In the genomic region with DNA sequence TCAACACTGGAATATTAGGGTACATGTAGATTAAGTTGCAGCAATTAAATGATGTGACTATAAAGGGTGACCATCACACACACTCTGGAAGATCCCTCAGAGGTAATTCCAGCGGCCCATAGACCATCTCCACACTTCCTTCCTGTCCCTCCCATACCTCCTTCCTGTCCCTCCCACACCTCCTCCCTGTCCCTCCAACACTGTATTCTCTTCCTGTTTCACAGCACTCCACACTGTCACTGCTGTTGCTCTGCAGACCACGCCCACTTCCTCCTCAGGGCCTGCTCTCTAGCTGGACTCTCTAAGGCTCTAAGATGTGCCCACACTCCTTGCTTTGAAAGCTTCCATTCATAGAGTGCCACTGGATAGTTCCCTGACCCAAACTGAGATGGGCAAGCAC, we compare ENCODE assay signal across 11 mouse cellular contexts. TPM values are rescaled to one million over a fixed set of nuclear protein-coding genes. Genes with fewer than 3 reads are reported as not detected.
DNase-seq lines count a peak whose midpoint lies in the region; ATAC-seq and TF ChIP-seq lines count a peak whose summit lies in the region.
"Had no signal": no experiment of that assay in that cellular context is flagged by ENCODE, and none has a peak within 500 bp of the region (broad histone marks: within the 10 kb centered on the region; RNA-seq: fewer than 3 reads in every experiment).

No protein-coding gene starts in this region.

- no peak for TF ChIP-seq RAD21 in MEL (IDR thresholded peaks at IDR 0.05; ENCODE audit: low read depth, low read length)

- no peak overlapping the region for H3K27ac ChIP-seq in heart, embryonic 11.5 days (ENCODE audit: low read depth, low read length)
- peak overlapping the region; percentile 35 for H3K27ac ChIP-seq in MEL (ENCODE audit: control insufficient read depth, low read depth, low read length)
- no peak overlapping the region for H3K27ac ChIP-seq in liver, embryonic 11.5 days (ENCODE audit: low read depth, low read length)
- H3K27ac ChIP-seq: embryonic facial prominence, embryonic 12.5 days had no signal

- no peak; the same call in 1 of the 2 replicates for ATAC-seq in heart, embryonic 11.5 days (replicated peaks; ENCODE audit: insufficient number of reproducible peaks, low FRiP score, low TSS enrichment)
- ATAC-seq in liver, embryonic 11.5 days (replicated peaks; ENCODE audit: low FRiP score), result 0 out of 2 replicates have a peak, but pooled peaks have one; percentile 39

- H3K4me2 ChIP-seq in heart, embryonic 11.5 days, result no peak overlapping the region
- H3K4me2 ChIP-seq in liver, embryonic 11.5 days, result no peak overlapping the region
- H3K4me2 ChIP-seq: embryonic facial prominence, embryonic 12.5 days had no signal

- TF ChIP-seq POLR2A in MEL (IDR thresholded peaks at IDR 0.05; ENCODE audit: control insufficient read depth in 1 of 2, insufficient read depth in 1 of 2, low read depth in 1 of 2, low read length in 2 of 2, poor library complexity in 1 of 2), result peak in 1 of 2 experiments; percentile 71; a peak in 2 of 4 replicates

- no peak for TF ChIP-seq CTCF in MEL (IDR thresholded peaks at IDR 0.05 in 2 of 3, conservative IDR thresholded peaks at IDR 0.05 in 1 of 3; ENCODE audit: control insufficient read depth in 1 of 3, insufficient read depth in 1 of 3, low read depth in 2 of 3, low read length in 3 of 3, poor library complexity in 1 of 3, severe bottlenecking in 1 of 3)

- H3K4me3 ChIP-seq in heart, embryonic 11.5 days (ENCODE audit: low read depth, low read length), result no peak overlapping the region
- peak overlapping the region in 1 of 2 experiments; percentile 9; a peak in 2 of 4 replicates for H3K4me3 ChIP-seq in MEL (ENCODE audit: control insufficient read depth in 1 of 2, insufficient read depth in 1 of 2, low read depth in 2 of 2, low read length in 2 of 2)
- H3K4me3 ChIP-seq in liver, embryonic 11.5 days (ENCODE audit: low read depth, low read length), result no peak overlapping the region
- H3K4me3 ChIP-seq: embryonic facial prominence, embryonic 12.5 days had no signal

- H3K36me3 ChIP-seq in heart, embryonic 11.5 days (ENCODE audit: control insufficient read depth, insufficient read depth, low read length), result no peaks in the 10 kb centered on the region
- H3K36me3 ChIP-seq in MEL (ENCODE audit: control insufficient read depth in 1 of 2, insufficient read depth in 2 of 2, low read length in 2 of 2), result peaks cover 0 to 5% of the 10 kb centered on the region in 2 experiments; a peak in 2 of 4 replicates
- no peaks in the 10 kb centered on the region for H3K36me3 ChIP-seq in liver, embryonic 11.5 days (ENCODE audit: control insufficient read depth, insufficient read depth, low read length)
- H3K36me3 ChIP-seq: embryonic facial prominence, embryonic 12.5 days had no signal

- no peak overlapping the region for H3K9ac ChIP-seq in heart, embryonic 11.5 days (ENCODE audit: low read depth, low read length)
- no peak overlapping the region for H3K9ac ChIP-seq in MEL (ENCODE audit: control insufficient read depth, low read depth, low read length, poor library complexity, severe bottlenecking)
- no peak overlapping the region for H3K9ac ChIP-seq in liver, embryonic 11.5 days (ENCODE audit: low read depth, low read length)
- H3K9ac ChIP-seq: embryonic facial prominence, embryonic 12.5 days had no signal

- H3K9me3 ChIP-seq in heart, embryonic 11.5 days (replicated peaks; ENCODE audit: control insufficient read depth, low read length), result peaks cover 6% of the 10 kb centered on the region
- no peaks in the 10 kb centered on the region for H3K9me3 ChIP-seq in MEL (replicated peaks; ENCODE audit: insufficient read depth, low read length)
- no peaks in the 10 kb centered on the region; the same call in 1 of the 2 replicates for H3K9me3 ChIP-seq in liver, embryonic 11.5 days (ENCODE audit: control insufficient read depth, low read length)
- H3K9me3 ChIP-seq: embryonic facial prominence, embryonic 12.5 days had no signal

- WGBS in heart, embryonic 11.5 days (ENCODE audit: insufficient replicate concordance), result 61% methylated on average over 2 of the region's 2 CpGs
- WGBS in liver, embryonic 11.5 days, result 29% methylated on average over 2 of the region's 2 CpGs

- peak in 1 of 2 experiments; percentile 43; a peak in 2 of 4 replicates for TF ChIP-seq EP300 in MEL (IDR thresholded peaks at IDR 0.05; ENCODE audit: low read depth in 1 of 2, low read length in 2 of 2)

- H3K4me1 ChIP-seq in heart, embryonic 11.5 days (ENCODE audit: control insufficient read depth, insufficient read depth, low read length), result no peaks in the 10 kb centered on the region
- H3K4me1 ChIP-seq in MEL (ENCODE audit: control insufficient read depth in 1 of 2, insufficient read depth in 2 of 2, low read length in 2 of 2), result peaks cover 0 to 10% of the 10 kb centered on the region in 2 experiments; a peak in 2 of 4 replicates
- no peaks in the 10 kb centered on the region for H3K4me1 ChIP-seq in liver, embryonic 11.5 days (replicated peaks; ENCODE audit: control insufficient read depth, insufficient read depth, low read length)
- H3K4me1 ChIP-seq: embryonic facial prominence, embryonic 12.5 days had no signal

- H3K79me2 ChIP-seq in MEL (ENCODE audit: control insufficient read depth, insufficient read depth, low read length, poor library complexity), result no peaks in the 10 kb centered on the region

- no peaks in the 10 kb centered on the region for H3K27me3 ChIP-seq in heart, embryonic 11.5 days (ENCODE audit: control insufficient read depth, insufficient read depth, low read length)
- H3K27me3 ChIP-seq in MEL (ENCODE audit: control insufficient read depth in 1 of 2, insufficient read depth in 2 of 2, low read length in 2 of 2), result no peaks in the 10 kb centered on the region
- no peaks in the 10 kb centered on the region for H3K27me3 ChIP-seq in liver, embryonic 11.5 days (replicated peaks; ENCODE audit: control insufficient read depth, insufficient read depth, low read length)
- H3K27me3 ChIP-seq: embryonic facial prominence, embryonic 12.5 days had no signal

- peak; percentile 6 for DNase-seq in heart, adult 8-10 months (ENCODE audit: low spot score)
- peak; percentile 92 for DNase-seq in MEL (ENCODE audit: low read depth, low spot score)
- DNase-seq in liver, embryonic 11.5 days (ENCODE audit: low spot score), result no peak
- DNase-seq in spleen, postnatal 4 days (ENCODE audit: low spot score in 2 of 2), result peak; percentile 43 to 69
- no peak for DNase-seq in right cerebral cortex, postnatal 4 days
- no peak for DNase-seq in layer of hippocampus, postnatal 10 days (ENCODE audit: low spot score in 2 of 2)
- no peak for DNase-seq in c-Kit-positive CD71-positive TER-119-positive erythroid progenitor cells, embryonic 14.5 days (ENCODE audit: low spot score)

TF ChIP-seq in MEL, 35 proteins besides CTCF, POLR2A, EP300 and RAD21:
- peak; percentile 58; the same call in 1 of the 2 replicates for TF ChIP-seq HCFC1 (IDR thresholded peaks at IDR 0.05; ENCODE audit: low read depth, low read length)
- peak; percentile 42; the same call in 1 of the 2 replicates for TF ChIP-seq SIN3A (IDR thresholded peaks at IDR 0.05; ENCODE audit: low read length)
- peak; percentile 54; the same call in 1 of the 2 replicates for TF ChIP-seq MYC (IDR thresholded peaks at IDR 0.05; ENCODE audit: low read depth, low read length)
- no peak for TF ChIP-seq SMC3 (IDR thresholded peaks at IDR 0.05; ENCODE audit: low read depth, low read length)
- TF ChIP-seq NRF1 (IDR thresholded peaks at IDR 0.05; ENCODE audit: insufficient read depth, low read depth, low read length, poor library complexity, severe bottlenecking), result no peak
- peak; percentile 84 for TF ChIP-seq ELF1 (IDR thresholded peaks at IDR 0.05; ENCODE audit: low read depth, low read length)
- no peak for TF ChIP-seq UBTF (IDR thresholded peaks at IDR 0.05; ENCODE audit: borderline replicate concordance, insufficient read depth, low read depth, low read length)
- TF ChIP-seq POLR2AphosphoS5 (IDR thresholded peaks at IDR 0.05; ENCODE audit: borderline replicate concordance, low read depth, low read length), result no peak
- 0 out of 2 replicates have a peak, but pooled peaks have one; percentile 34 for TF ChIP-seq POLR2AphosphoS2 (IDR thresholded peaks at IDR 0.05; ENCODE audit: low read length)
- no peak for TF ChIP-seq USF1 (IDR thresholded peaks at IDR 0.05; ENCODE audit: low read depth, low read length)
- peak; percentile 58; the same call in 1 of the 2 replicates for TF ChIP-seq TBP (IDR thresholded peaks at IDR 0.05; ENCODE audit: low read depth, low read length)
- peak; percentile 50 for TF ChIP-seq NELFE (IDR thresholded peaks at IDR 0.05; ENCODE audit: low read depth, low read length)
TF ChIP-seq in MEL: peak in this region for 7.

RNA-seq across cellular contexts. Expression of a gene that starts 13.5 kb away (rescaled TPM):
- total RNA-seq in heart, adult 8-10 months (2022), result not detected
- polyA plus RNA-seq in heart, embryonic 11.5 days (2014; fragmentation: Nextera tagmentation; extraction: Ambion mirVana), result not detected in 2 replicates
- 0.27 TPM in 1 of 2 replicates, not detected in the other for total RNA-seq in MEL (2012; rRNA removed)
- polyA plus RNA-seq in MEL (2012; ENCODE audit: insufficient read depth in 1 of 2, insufficient read length in 2 of 2, low read depth in 1 of 2, low replicate concordance in 2 of 2, missing spikeins in 1 of 2), result under 1 TPM in 1 of 2 experiments, not detected in 1; 0.65 TPM
- polyA plus RNA-seq in liver, embryonic 11.5 days (2014; fragmentation: Nextera tagmentation; extraction: Ambion mirVana), result not detected in 2 replicates
- total RNA-seq in layer of hippocampus, postnatal 10 days (2021), result under 1 TPM in 1 of 2 experiments, not detected in 1; 0.22 TPM
- total RNA-seq: heart, postnatal 14 days had no signal
- polyA plus RNA-seq: embryonic facial prominence, embryonic 12.5 days; limb, embryonic 14.5 days had no signal

RNA-seq across cellular contexts. Expression of a gene that starts 37.9 kb away (rescaled TPM):
- total RNA-seq in heart, adult 8-10 months (2022), result 10 to 100 TPM; 30.1 to 35.5 (median 32.2) TPM
- 42.7 and 45.4 TPM in 2 replicates for polyA plus RNA-seq in heart, embryonic 11.5 days (2014; fragmentation: Nextera tagmentation; extraction: Ambion mirVana)
- 24.8 and 28.6 TPM in 2 replicates for total RNA-seq in MEL (2012; rRNA removed)
- 10 to 100 TPM; 26.9 to 74.4 TPM for polyA plus RNA-seq in MEL (2012; ENCODE audit: insufficient read depth in 1 of 2, insufficient read length in 2 of 2, low read depth in 1 of 2, low replicate concordance in 2 of 2, missing spikeins in 1 of 2)
- polyA plus RNA-seq in liver, embryonic 11.5 days (2014; fragmentation: Nextera tagmentation; extraction: Ambion mirVana), result 44.8 and 46.9 TPM in 2 replicates
- total RNA-seq in layer of hippocampus, postnatal 10 days (2021), result 10 to 100 TPM; 48.0 to 53.2 TPM

RNA-seq across cellular contexts. Expression of a gene that starts 42.9 kb away (rescaled TPM):
- total RNA-seq in heart, adult 8-10 months (2022), result 1 to 10 TPM; 4.2 to 6.9 (median 5.6) TPM
- 1.00 and 1.1 TPM in 2 replicates for polyA plus RNA-seq in heart, embryonic 11.5 days (2014; fragmentation: Nextera tagmentation; extraction: Ambion mirVana)
- total RNA-seq in MEL (2012; rRNA removed), result 0.08 and 0.26 TPM in 2 replicates
- under 1 TPM in 1 of 2 experiments, not detected in 1; 0.53 TPM for polyA plus RNA-seq in MEL (2012; ENCODE audit: insufficient read depth in 1 of 2, insufficient read length in 2 of 2, low read depth in 1 of 2, low replicate concordance in 2 of 2, missing spikeins in 1 of 2)
- polyA plus RNA-seq in liver, embryonic 11.5 days (2014; fragmentation: Nextera tagmentation; extraction: Ambion mirVana), result 0.45 TPM in 2 replicates
- 10 to 100 TPM; 84.3 to 87.2 TPM for total RNA-seq in layer of hippocampus, postnatal 10 days (2021)

Comparison
In these comparisons a context has a peak if more than half of its experiments do, and no peak if none do; other contexts are left out.
1. DNase-seq: peak in heart, adult 8-10 months (single experiment), MEL (single experiment) and spleen, postnatal 4 days (2 of 2); none in liver, embryonic 11.5 days (single experiment), right cerebral cortex, postnatal 4 days (single experiment), layer of hippocampus, postnatal 10 days (0 of 2) and c-Kit-positive CD71-positive TER-119-positive erythroid progenitor cells, embryonic 14.5 days (single experiment).
2. RNA of a gene that starts 42.9 kb away (total RNA-seq): 84.3 to 87.2 TPM in layer of hippocampus, postnatal 10 days; 4.2 to 6.9 TPM in heart, adult 8-10 months and 0.08 to 0.26 TPM in MEL; every median in the first group is over 10 times any median in the second.